Mouse (Mus musculus): ENCODE measurements around the gene Tbc1d10b.

GRCm38 (mm10) chr7:127194011-127194632 lies 14.1 kb downstream of the Tbc1d10b start:
- TF ChIP-seq CTCF (IDR thresholded peaks at IDR 0.05; ENCODE audit: low read depth, low read length), result no peak
- no peak for TF ChIP-seq POLR2A (IDR thresholded peaks at IDR 0.05; ENCODE audit: extremely low read depth, insufficient read depth, low read length)

Measured in liver, adult 2 months (tissue).